In genomic region chr3:153948176-153948575, GRCm38 (mm10) we compare ENCODE assay signal across 16 mouse cellular contexts. TPM values are rescaled to one million over a fixed set of nuclear protein-coding genes. Genes with fewer than 3 reads are reported as not detected.
"Had no signal": no experiment of that assay in that cellular context is flagged by ENCODE, and none has a peak within 500 bp of the region (broad histone marks: within the 10 kb centered on the region; RNA-seq: fewer than 3 reads in every experiment).

No protein-coding gene starts in this region.

- H3K27ac ChIP-seq: left cerebral cortex, adult 2 months; limb, embryonic 10.5 days; liver, embryonic 13.5 days; lung, embryonic 15.5 days; macrophage; neural tube, embryonic 13.5 days; stomach, embryonic 15.5 days had no signal

- DNase-seq: kidney, adult 8-10 months; kidney, postnatal 14 days; liver, embryonic 13.5 days; liver, postnatal 0 days; retina, postnatal 1 day; right cerebral cortex, postnatal 4 days; spleen, adult 18-20 months; thymus, postnatal 4 days had no signal

- H3K4me3 ChIP-seq: left cerebral cortex, adult 2 months; limb, embryonic 10.5 days; liver, embryonic 13.5 days; lung, embryonic 15.5 days; megakaryocyte, embryonic 14.5 days; neural tube, embryonic 13.5 days; stomach, embryonic 15.5 days had no signal

- H3K36me3 ChIP-seq: limb, embryonic 10.5 days; liver, embryonic 13.5 days; lung, embryonic 15.5 days; neural tube, embryonic 13.5 days; stomach, embryonic 15.5 days had no signal

- H3K27me3 ChIP-seq: liver, embryonic 13.5 days; lung, embryonic 15.5 days; neural tube, embryonic 13.5 days; stomach, embryonic 15.5 days had no signal

RNA-seq across cellular contexts. Expression of gene Slc44a5, which starts 25.1 kb away (rescaled TPM):
- polyA plus RNA-seq: macrophage had no signal

RNA-seq across cellular contexts. Expression of gene Msh4, which starts 42.2 kb away (rescaled TPM):
- polyA plus RNA-seq: liver, postnatal 0 days; macrophage; midbrain, embryonic 11.5 days had no signal
